Mouse (Mus musculus): ENCODE data around the gene Dennd2c. TPM values are rescaled to one million over a fixed set of nuclear protein-coding genes. Genes with fewer than 3 reads are reported as not detected.

Gene Dennd2c
- polyA plus RNA-seq, 1 experiment from 2014 or later = 3.0 TPM

GRCm38 (mm10) chr3:103145336-103145735 lies 42.9 kb downstream of the Dennd2c start:
- Histone ChIP-seq H3K4me3 (replicated peaks) (no peak overlapping the region), H3K27ac (no peak overlapping the region), H3K9me3 (no peaks in the 10 kb centered on the region), H3K4me2 (replicated peaks) (no peak overlapping the region), H3K36me3 (0 out of 2 replicates have a peak, but pooled peaks cover 2% of the 10 kb centered on the region), H3K4me1 (replicated peaks) (no peaks in the 10 kb centered on the region), H3K9ac (no peak overlapping the region), H3K27me3 (replicated peaks) (no peaks in the 10 kb centered on the region)
- no peak for ATAC-seq
- 75% methylated on average over 2 of the region's 2 CpGs for WGBS

DNA sequence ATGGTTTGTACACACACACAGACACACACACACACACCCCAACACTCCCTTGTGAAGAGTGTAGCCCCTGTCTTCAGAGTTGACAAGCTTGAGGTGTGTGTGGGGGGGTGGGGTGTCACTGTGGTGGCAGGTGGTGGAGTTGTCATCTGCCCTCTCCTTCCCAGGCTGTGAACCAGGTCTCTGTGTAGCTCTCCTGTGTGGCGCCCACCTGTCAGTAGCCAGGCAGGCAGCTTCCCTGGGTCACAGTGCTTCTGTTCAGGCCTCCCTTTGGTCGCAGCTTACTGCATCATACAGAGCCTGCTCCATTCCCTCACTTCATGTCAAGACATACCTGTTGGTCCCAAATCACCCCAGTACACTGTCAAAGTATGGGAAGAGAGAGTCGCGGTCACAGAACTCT lies 43.4 kb downstream of the Dennd2c start:
- WGBS = 82% methylated on average over 4 of the region's 4 CpGs
- Histone ChIP-seq H3K9ac (no peak overlapping the region), H3K27ac (no peak overlapping the region), H3K4me1 (replicated peaks) (no peaks in the 10 kb centered on the region), H3K4me2 (replicated peaks) (no peak overlapping the region), H3K4me3 (replicated peaks) (no peak overlapping the region), H3K9me3 (no peaks in the 10 kb centered on the region), H3K27me3 (replicated peaks) (no peaks in the 10 kb centered on the region), H3K36me3 (0 out of 2 replicates have a peak, but pooled peaks cover 2% of the 10 kb centered on the region)
- ATAC-seq = no peak

DNA sequence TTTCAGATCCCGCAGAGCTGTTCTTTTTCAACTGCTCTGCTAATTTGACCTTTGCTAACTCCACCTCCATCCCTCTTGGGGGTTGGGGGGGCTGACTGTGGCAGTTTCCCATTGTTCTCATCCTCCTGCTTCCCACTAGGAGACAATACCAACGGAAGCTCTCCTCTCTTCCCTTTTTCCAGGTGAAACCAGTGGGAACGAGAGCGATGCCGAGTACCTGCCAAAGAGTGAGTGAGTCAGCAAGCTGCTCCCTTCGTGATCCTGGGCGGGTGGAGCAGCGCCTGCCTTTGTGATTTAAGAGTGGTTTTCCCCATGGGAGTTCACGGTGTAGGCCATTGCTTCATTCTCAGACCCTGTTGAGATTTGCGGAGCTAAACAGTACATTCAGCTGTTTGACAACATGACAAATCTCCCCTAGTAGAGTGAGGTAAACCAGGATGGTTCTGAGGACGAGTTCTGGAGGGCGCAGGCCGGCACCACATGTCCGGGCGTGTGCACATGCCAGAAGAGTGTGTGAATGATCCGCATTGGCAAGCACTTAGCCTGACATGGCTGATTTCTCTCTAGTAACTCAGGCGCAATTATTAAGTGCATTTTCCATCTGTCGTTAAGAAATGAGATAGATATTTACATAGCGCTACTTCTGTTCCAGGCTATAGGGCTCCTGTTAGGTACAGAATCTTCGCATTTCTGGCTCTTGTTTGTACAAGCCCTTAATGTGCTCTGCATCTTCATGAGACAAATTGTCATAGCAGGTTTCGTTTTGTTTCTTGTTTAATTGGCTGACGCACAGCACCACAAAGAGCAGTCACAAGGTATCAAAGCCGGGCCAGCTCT lies 44.1 kb downstream of the Dennd2c start:
- no peaks in the 10 kb centered on the region for H3K9me3 ChIP-seq
- H3K4me3 ChIP-seq (replicated peaks) = no peak overlapping the region
- H3K4me2 ChIP-seq (replicated peaks) = no peak overlapping the region
- H3K36me3 ChIP-seq = no peaks in the 10 kb centered on the region
- no peak overlapping the region for H3K27ac ChIP-seq
- H3K4me1 ChIP-seq (replicated peaks) = no peaks in the 10 kb centered on the region
- no peaks in the 10 kb centered on the region for H3K27me3 ChIP-seq (replicated peaks)
- H3K9ac ChIP-seq = no peak overlapping the region
- 60% methylated on average over 23 of the region's 23 CpGs for WGBS
- no peak for ATAC-seq

- H3K9ac ChIP-seq = no peak overlapping the region
- H3K4me1 ChIP-seq (replicated peaks) = no peaks in the 10 kb centered on the region
- no peaks in the 10 kb centered on the region for H3K9me3 ChIP-seq
- 84% methylated on average over 4 of the region's 4 CpGs for WGBS
- no peak overlapping the region for H3K4me2 ChIP-seq (replicated peaks)
- H3K4me3 ChIP-seq (replicated peaks) = no peak overlapping the region
- no peaks in the 10 kb centered on the region for H3K36me3 ChIP-seq
- no peak overlapping the region for H3K27ac ChIP-seq
- ATAC-seq = no peak
- H3K27me3 ChIP-seq (replicated peaks) = no peaks in the 10 kb centered on the region
Measured at GRCm38 (mm10) chr3:103147775-103148174, 45.4 kb downstream of the Dennd2c start.

DNA sequence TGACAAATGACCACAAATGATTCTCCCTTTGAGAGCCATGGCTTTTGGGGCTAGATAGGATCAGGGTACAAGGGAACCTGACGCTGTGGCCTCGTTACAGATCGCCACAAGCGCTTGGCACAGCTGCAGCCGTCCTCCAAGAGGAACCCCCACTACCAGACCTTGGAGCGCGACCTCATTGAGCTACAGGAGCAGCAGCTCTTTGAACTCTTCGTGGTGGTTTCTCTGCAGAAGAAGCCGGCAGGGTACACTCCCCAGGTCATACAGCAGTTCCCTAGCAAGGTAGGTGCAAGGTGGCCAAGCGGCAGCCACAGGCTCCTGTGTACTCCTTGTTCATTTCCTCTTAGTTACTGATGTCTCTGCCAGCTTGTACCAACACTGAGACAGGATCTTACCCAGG lies 46.5 kb downstream of the Dennd2c start:
- Histone ChIP-seq H3K27me3 (replicated peaks) (no peaks in the 10 kb centered on the region), H3K4me2 (replicated peaks) (no peak overlapping the region), H3K36me3 (peaks cover 3% of the 10 kb centered on the region; the same call in 1 of the 2 replicates), H3K4me3 (replicated peaks) (no peak overlapping the region), H3K4me1 (replicated peaks) (no peaks in the 10 kb centered on the region), H3K9ac (no peak overlapping the region), H3K9me3 (no peaks in the 10 kb centered on the region), H3K27ac (no peak overlapping the region)
- no peak for ATAC-seq
- 81% methylated on average over 10 of the region's 10 CpGs for WGBS

GRCm38 (mm10) chr3:103153761-103154160 lies 51.4 kb downstream of the Dennd2c start:
- H3K4me1 ChIP-seq (replicated peaks) = no peaks in the 10 kb centered on the region
- H3K4me2 ChIP-seq (replicated peaks) = no peak overlapping the region
- no peak for ATAC-seq

DNA sequence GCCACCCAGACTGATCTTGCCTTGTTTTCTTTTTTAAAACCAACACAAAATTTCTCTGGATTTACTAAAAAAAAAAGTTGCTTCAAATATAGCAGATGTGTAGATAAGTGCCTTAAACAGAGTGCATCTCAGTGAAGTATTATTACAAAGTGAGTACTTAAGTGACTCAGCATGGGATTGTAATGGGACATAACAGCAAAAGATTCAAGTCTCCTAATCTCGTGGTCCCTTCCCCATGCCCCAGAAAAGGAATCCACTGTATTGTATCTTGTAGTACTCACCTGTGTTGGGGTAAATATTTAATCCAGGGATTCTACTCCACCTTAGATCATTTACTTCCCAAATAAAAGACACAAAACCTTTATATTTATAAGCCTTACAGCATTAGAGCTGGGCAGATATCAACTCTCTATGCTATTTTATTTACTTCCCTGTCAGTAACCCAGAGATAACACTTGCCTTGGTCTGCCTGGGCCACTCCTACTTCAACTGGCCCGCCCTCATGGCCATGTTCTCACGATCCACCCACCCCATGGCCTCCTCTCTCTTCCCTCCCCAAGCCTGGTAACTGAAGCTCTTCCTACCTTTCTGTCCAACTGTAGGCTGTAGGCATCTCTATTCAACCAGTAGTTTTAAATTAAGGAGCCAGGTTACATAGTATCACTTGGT lies 57.0 kb downstream of the Dennd2c start:
- Histone ChIP-seq H3K4me2 (replicated peaks) (no peak overlapping the region), H3K36me3 (0 out of 2 replicates have a peak, but pooled peaks cover 2% of the 10 kb centered on the region), H3K4me1 (replicated peaks) (no peaks in the 10 kb centered on the region), H3K9ac (no peak overlapping the region), H3K27me3 (replicated peaks) (no peaks in the 10 kb centered on the region), H3K4me3 (replicated peaks) (no peak overlapping the region), H3K27ac (no peak overlapping the region), H3K9me3 (no peaks in the 10 kb centered on the region)
- ATAC-seq = peak; percentile 58; the same call in 1 of the 2 replicates
- 48% methylated on average over 3 of the region's 3 CpGs for WGBS

More at GRCm38 (mm10) chr3:103153761-103154160, 51.4 kb downstream of the Dennd2c start:
- no peak overlapping the region for H3K27ac ChIP-seq
- H3K9me3 ChIP-seq = no peaks in the 10 kb centered on the region
- H3K27me3 ChIP-seq (replicated peaks) = no peaks in the 10 kb centered on the region
- H3K36me3 ChIP-seq = peaks cover 5% of the 10 kb centered on the region; the same call in 1 of the 2 replicates
- H3K4me3 ChIP-seq (replicated peaks) = no peak overlapping the region
- no peak overlapping the region for H3K9ac ChIP-seq

DNA sequence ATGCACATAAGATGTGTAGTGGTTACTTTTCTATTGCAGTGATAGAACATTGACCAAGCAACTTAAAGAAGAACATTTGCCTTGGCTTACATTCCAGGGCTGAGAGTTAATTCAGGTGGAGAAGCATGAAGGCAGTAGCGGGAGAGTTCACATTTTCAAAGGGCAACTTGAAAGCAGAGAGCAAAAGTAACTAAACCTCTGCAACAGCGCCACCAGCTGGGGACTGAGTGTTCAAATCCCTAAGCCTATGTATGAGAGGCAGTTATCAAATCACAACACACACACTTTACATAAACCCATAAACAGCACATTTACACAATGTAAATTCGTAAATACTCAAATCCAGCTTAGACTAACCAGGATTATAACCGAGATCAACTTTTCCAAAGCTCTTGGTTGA lies 67.4 kb downstream of the Dennd2c start:
- Histone ChIP-seq H3K4me3 (replicated peaks) (no peak overlapping the region), H3K4me1 (replicated peaks) (peaks cover 10% of the 10 kb centered on the region; the same call in 1 of the 2 replicates), H3K27me3 (replicated peaks) (no peaks in the 10 kb centered on the region), H3K9ac (no peak overlapping the region), H3K9me3 (no peaks in the 10 kb centered on the region), H3K4me2 (replicated peaks) (no peak overlapping the region), H3K27ac (no peak overlapping the region), H3K36me3 (peaks cover 8% of the 10 kb centered on the region; the same call in 1 of the 2 replicates)
- 21% methylated on average over 4 of the region's 4 CpGs for WGBS
- ATAC-seq = no peak

DNA sequence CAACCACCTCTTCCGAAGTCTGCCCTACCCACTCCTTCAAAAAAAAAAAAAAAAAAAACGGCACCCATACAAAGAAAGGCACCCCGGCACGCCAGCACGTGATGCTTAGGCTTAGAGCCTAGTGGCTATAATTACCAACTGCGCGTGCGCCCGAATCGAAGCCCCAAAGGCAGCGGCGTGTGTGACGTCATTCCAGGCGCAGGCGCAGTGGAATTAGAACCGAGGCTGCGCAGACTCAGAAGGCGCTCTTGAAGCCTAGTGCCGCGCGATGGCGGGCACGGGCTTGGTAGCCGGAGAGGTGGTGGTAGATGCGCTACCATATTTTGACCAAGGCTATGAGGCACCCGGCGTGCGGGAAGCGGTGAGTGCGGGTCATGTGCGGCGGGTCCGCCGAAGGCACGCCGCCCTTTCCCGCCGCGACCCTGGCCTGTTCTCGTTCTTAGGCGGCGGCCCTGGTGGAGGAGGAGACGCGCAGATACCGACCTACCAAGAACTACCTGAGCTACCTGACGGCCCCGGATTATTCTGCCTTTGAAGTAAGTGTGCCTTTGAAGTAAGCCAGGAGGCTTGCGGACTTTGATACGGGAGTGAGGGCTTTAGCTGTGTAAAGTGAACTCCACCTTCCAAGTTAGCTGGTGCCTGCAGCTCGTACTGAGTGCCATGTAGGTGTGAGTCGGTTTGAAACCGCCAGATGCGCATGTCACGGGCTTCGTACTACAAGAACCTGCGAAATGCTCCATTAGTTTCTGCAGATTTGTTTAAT lies 69.3 kb downstream of the Dennd2c start, which contains the start of gene Bcas2:
Bcas2 (plus strand) TSS at position 151 of the 763 bp plus-strand sequence.
- no peaks in the 10 kb centered on the region for H3K9me3 ChIP-seq
- under 1% methylated on average over 56 of the region's 56 CpGs for WGBS
- H3K36me3 ChIP-seq = peaks cover 14% of the 10 kb centered on the region
- ATAC-seq = peak; percentile 97
- peak within 1 kb of the TSS; percentile 87 for H3K9ac ChIP-seq
- H3K4me3 ChIP-seq (replicated peaks) = peak within 1 kb of the TSS; percentile 81
- H3K27ac ChIP-seq = peak within 1 kb of the TSS; percentile 81
- peaks cover 10% of the 10 kb centered on the region; the same call in 1 of the 2 replicates for H3K4me1 ChIP-seq (replicated peaks)
- no peaks in the 10 kb centered on the region for H3K27me3 ChIP-seq (replicated peaks)
- H3K4me2 ChIP-seq (replicated peaks) = peak within 1 kb of the TSS; percentile 67

DNA sequence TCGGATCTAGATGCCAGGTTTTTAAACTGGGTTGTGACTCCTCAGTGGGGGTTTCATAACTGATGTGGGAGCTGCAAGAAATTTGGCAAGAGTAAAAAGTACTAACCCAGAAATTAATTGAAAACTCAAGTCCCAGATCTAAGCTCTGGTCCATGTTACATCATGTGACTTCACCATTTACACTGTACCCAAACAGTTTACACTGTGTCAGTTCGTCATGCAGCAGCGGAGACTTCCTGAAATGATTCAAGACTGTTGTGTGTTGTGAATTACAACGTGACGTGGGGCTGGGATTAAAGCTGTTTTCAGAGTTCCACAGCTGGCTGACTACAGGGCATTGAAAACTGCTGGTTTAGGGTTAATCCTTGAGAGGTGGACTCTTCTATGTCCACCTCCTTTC lies 70.2 kb downstream of the Dennd2c start:
- Histone ChIP-seq H3K27ac (0 out of 2 replicates have a peak overlapping the region, but pooled peaks have one; percentile 10), H3K27me3 (replicated peaks) (no peaks in the 10 kb centered on the region), H3K4me3 (replicated peaks) (peak overlapping the region; percentile 81), H3K4me1 (replicated peaks) (peaks cover 10% of the 10 kb centered on the region; the same call in 1 of the 2 replicates), H3K4me2 (replicated peaks) (peak overlapping the region; percentile 67), H3K36me3 (peaks cover 19% of the 10 kb centered on the region), H3K9me3 (no peaks in the 10 kb centered on the region), H3K9ac (peak overlapping the region; percentile 87)
- 20% methylated on average over 5 of the region's 5 CpGs for WGBS
- no peak for ATAC-seq

DNA sequence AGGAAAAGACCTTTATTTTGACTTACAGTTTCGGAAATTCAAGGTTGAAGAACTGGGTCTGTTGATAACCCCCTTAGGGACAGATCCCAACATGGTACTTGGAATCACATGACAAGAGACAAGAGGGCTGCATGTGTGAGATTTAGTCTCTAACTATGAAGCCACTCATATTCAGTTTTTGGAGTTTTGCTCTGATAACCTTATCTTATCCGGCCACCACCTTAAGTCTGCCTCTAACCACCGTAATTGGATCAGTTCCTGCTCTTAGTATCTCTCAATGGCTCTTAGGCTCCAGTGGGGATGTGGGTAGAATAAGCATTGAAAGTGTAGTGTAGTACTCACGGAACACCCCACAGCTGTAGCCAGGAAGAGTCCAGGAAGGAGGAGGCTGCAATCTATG lies 74.3 kb downstream of the Dennd2c start:
- Histone ChIP-seq H3K9ac (no peak overlapping the region), H3K4me2 (replicated peaks) (no peak overlapping the region), H3K4me1 (replicated peaks) (peaks cover 4% of the 10 kb centered on the region; the same call in 1 of the 2 replicates), H3K9me3 (no peaks in the 10 kb centered on the region), H3K4me3 (replicated peaks) (no peak overlapping the region), H3K36me3 (peaks cover 21% of the 10 kb centered on the region), H3K27me3 (replicated peaks) (no peaks in the 10 kb centered on the region), H3K27ac (no peak overlapping the region)
- 93% methylated on average over 4 of the region's 4 CpGs for WGBS
- ATAC-seq = no peak

DNA sequence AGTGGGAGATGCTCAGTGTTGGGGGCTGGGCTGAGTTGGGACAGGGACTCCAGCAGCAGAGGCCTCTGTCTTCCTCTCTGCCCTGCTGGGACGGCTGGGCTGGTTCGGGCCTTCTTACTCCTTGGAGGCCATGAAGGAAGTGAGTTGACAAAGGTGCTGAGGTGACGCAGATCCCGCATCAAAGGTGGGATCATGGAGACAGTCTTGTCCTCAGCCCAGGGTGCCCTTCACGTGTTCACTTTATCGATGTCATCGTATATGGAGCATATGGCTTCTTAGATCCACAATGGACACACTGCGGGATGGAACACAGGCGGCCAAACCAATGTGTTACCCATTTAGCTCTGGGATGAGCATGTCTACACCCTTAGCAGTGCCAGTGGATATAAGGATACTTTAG lies 77.1 kb downstream of the Dennd2c start:
- no peaks in the 10 kb centered on the region for H3K4me1 ChIP-seq (replicated peaks)
- no peak overlapping the region for H3K4me3 ChIP-seq (replicated peaks)
- no peaks in the 10 kb centered on the region for H3K9me3 ChIP-seq
- no peak overlapping the region for H3K27ac ChIP-seq
- no peak overlapping the region for H3K9ac ChIP-seq
- no peak overlapping the region for H3K4me2 ChIP-seq (replicated peaks)
- no peak for ATAC-seq
- WGBS = 92% methylated on average over 9 of the region's 9 CpGs
- no peaks in the 10 kb centered on the region for H3K27me3 ChIP-seq (replicated peaks)
- peaks cover 16% of the 10 kb centered on the region for H3K36me3 ChIP-seq

Measured in intestine, embryonic 15.5 days (tissue).